Mouse (Mus musculus) embryonic facial prominence, embryonic 10.5 days (tissue): ENCODE measurements around the gene Sec24a. TPM values are rescaled to one million over a fixed set of nuclear protein-coding genes. Genes with fewer than 3 reads are reported as not detected.
A peak's percentile ranks its signal among the peaks of the same experiment; 100 is the strongest.
"Not testable (repeated sequence)": the region's sequence is repeated elsewhere in the genome, so short reads cannot be mapped to it uniquely, and the experiment has no call there.

ENCODE experiments used
- DNase-seq: peaks from one replicate; pipeline ENCODE4 v3.0.0-alpha.2; 2017; ENCODE audit warnings: low spot score
- H3K27ac ChIP-seq: fragments of 300-500 bp; sonication (generic); replicated peaks from 2 replicates; pipeline ENCODE4 v1.5.1; 2016; ENCODE audit warnings: mild to moderate bottlenecking
- H3K27me3 ChIP-seq: fragments of 300-500 bp; sonication (generic); replicated peaks from 2 replicates; pipeline ENCODE4 v1.6.1; 2016; ENCODE audit warnings: low read depth, mild to moderate bottlenecking; ENCODE audit not compliant: poor library complexity, severe bottlenecking
- H3K36me3 ChIP-seq: fragments of 300-500 bp; sonication (generic); replicated peaks from 2 replicates; pipeline ENCODE4 v1.6.1; 2016; ENCODE audit warnings: mild to moderate bottlenecking, moderate library complexity
- H3K4me1 ChIP-seq: fragments of 300-500 bp; sonication (generic); 2 replicates; pipeline ENCODE4 v1.6.1; 2016
- H3K4me3 ChIP-seq: fragments of 300-500 bp; sonication (generic); 2 replicates; pipeline ENCODE4 v1.5.1; 2016; ENCODE audit warnings: mild to moderate bottlenecking, moderate library complexity
- H3K9me3 ChIP-seq: fragments of 300-500 bp; sonication (generic); 2 replicates; pipeline ENCODE4 v1.6.1; 2016; ENCODE audit warnings: mild to moderate bottlenecking
- WGBS: fragments of 180-500 bp; shearing (Covaris S2); methylation state at CpG from one replicate; pipeline ENCODE4 v1.1.7; 2016; 5-methylcytosine and 5-hydroxymethylcytosine counted together
- polyA plus RNA-seq: library from polyadenylated mRNA; unstranded; fragments of >200 nt; fragmentation: Nextera tagmentation; extraction: Ambion mirVana; gene quantifications from 2 replicates; pipeline ENCODE4 v1.2.1, GENCODE M21; 2016

The Sec24a gene
- polyA plus RNA-seq, 1 experiment from 2014 or later = 13.5 TPM

- no peak overlapping the region for H3K27ac ChIP-seq
- 89% methylated on average over 6 of the region's 6 CpGs for WGBS
- no peaks in the 10 kb centered on the region for H3K4me1 ChIP-seq
- no peak for DNase-seq
- H3K27me3 ChIP-seq = no peaks in the 10 kb centered on the region
- H3K36me3 ChIP-seq = peaks cover 80% of the 10 kb centered on the region
- H3K9me3 ChIP-seq = no peaks in the 10 kb centered on the region
- H3K4me3 ChIP-seq = no peak overlapping the region
Observed at GRCm38 (mm10) chr11:51782721-51783120, 19.3 kb upstream of the Sec24a start.

GRCm38 (mm10) chr11:51780773-51781267 is 17.4 kb upstream of the Sec24a start:
- Histone ChIP-seq H3K36me3 (peaks cover 64% of the 10 kb centered on the region), H3K4me3 (no peak overlapping the region), H3K27ac (no peak overlapping the region), H3K9me3 (no peaks in the 10 kb centered on the region), H3K27me3 (no peaks in the 10 kb centered on the region), H3K4me1 (no peaks in the 10 kb centered on the region)
- 92% methylated on average over 9 of the region's 9 CpGs for WGBS
- no peak for DNase-seq

GRCm38 (mm10) chr11:51777478-51777877 is 14.0 kb upstream of the Sec24a start:
- WGBS = 91% methylated on average over 5 of the region's 5 CpGs
- H3K4me3 ChIP-seq = no peak overlapping the region
- no peak for DNase-seq
- peaks cover 35% of the 10 kb centered on the region for H3K36me3 ChIP-seq
- no peaks in the 10 kb centered on the region for H3K9me3 ChIP-seq
- H3K27me3 ChIP-seq = no peaks in the 10 kb centered on the region
- H3K4me1 ChIP-seq = no peaks in the 10 kb centered on the region
- no peak overlapping the region for H3K27ac ChIP-seq

- H3K36me3 ChIP-seq = peaks cover 15% of the 10 kb centered on the region
Observed at GRCm38 (mm10) chr11:51775507-51775906, 12.1 kb upstream of the Sec24a start.

GRCm38 (mm10) chr11:51768296-51768695 is 4.9 kb upstream of the Sec24a start:
- 80% methylated on average over 5 of the region's 5 CpGs for WGBS

More at GRCm38 (mm10) chr11:51775507-51775906, 12.1 kb upstream of the Sec24a start:
- Histone ChIP-seq H3K27ac (no peak overlapping the region), H3K4me1 (no peaks in the 10 kb centered on the region), H3K4me3 (no peak overlapping the region), H3K27me3 (no peaks in the 10 kb centered on the region), H3K9me3 (no peaks in the 10 kb centered on the region)
- DNase-seq = no peak
- WGBS = 93% methylated on average over 3 of the region's 3 CpGs

GRCm38 (mm10) chr11:51767579-51768220 is 4.3 kb upstream of the Sec24a start:
- 84% methylated on average over 8 of the region's 8 CpGs for WGBS
- Histone ChIP-seq H3K4me1 (peaks cover 18% of the 10 kb centered on the region), H3K4me3 (no peak overlapping the region), H3K36me3 (no peaks in the 10 kb centered on the region; the same call in 1 of the 2 replicates), H3K27ac (no peak overlapping the region), H3K9me3 (no peaks in the 10 kb centered on the region), H3K27me3 (no peaks in the 10 kb centered on the region)
- DNase-seq = no peak

More at GRCm38 (mm10) chr11:51768296-51768695, 4.9 kb upstream of the Sec24a start:
- DNase-seq = no peak
- H3K27me3 ChIP-seq = no peaks in the 10 kb centered on the region
- H3K4me3 ChIP-seq = no peak overlapping the region
- no peak overlapping the region for H3K27ac ChIP-seq
- H3K36me3 ChIP-seq = no peaks in the 10 kb centered on the region; the same call in 1 of the 2 replicates
- H3K4me1 ChIP-seq = peaks cover 18% of the 10 kb centered on the region
- no peaks in the 10 kb centered on the region for H3K9me3 ChIP-seq

GRCm38 (mm10) chr11:51764816-51765215 is 1.4 kb upstream of the Sec24a start:
- H3K9me3 ChIP-seq = no peaks in the 10 kb centered on the region
- 0 out of 2 replicates have a peak, but pooled peaks cover 5% of the 10 kb centered on the region for H3K27me3 ChIP-seq
- peak overlapping the region; percentile 83 for H3K4me3 ChIP-seq
- H3K27ac ChIP-seq = no peak overlapping the region
- no peak for DNase-seq
- 84% methylated on average over 4 of the region's 4 CpGs for WGBS
- peaks cover 18% of the 10 kb centered on the region for H3K4me1 ChIP-seq
- no peaks in the 10 kb centered on the region for H3K36me3 ChIP-seq

- H3K36me3 ChIP-seq = no peaks in the 10 kb centered on the region
- peak overlapping the region; percentile 83 for H3K27ac ChIP-seq
- 7% methylated on average over 13 of the region's 13 CpGs for WGBS
- H3K9me3 ChIP-seq = no peaks in the 10 kb centered on the region
- peak overlapping the region; percentile 83 for H3K4me3 ChIP-seq
- peaks cover 18% of the 10 kb centered on the region for H3K4me1 ChIP-seq
- 0 out of 2 replicates have a peak, but pooled peaks cover 5% of the 10 kb centered on the region for H3K27me3 ChIP-seq
- DNase-seq = no peak
Observed at GRCm38 (mm10) chr11:51763955-51764354, 521 bp upstream of the Sec24a start.

GRCm38 (mm10) chr11:51761241-51761640 is 2.2 kb downstream of the Sec24a start:
- H3K36me3 ChIP-seq = no peaks in the 10 kb centered on the region
- WGBS = 80% methylated on average over 5 of the region's 5 CpGs
- H3K27me3 ChIP-seq = 0 out of 2 replicates have a peak, but pooled peaks cover 5% of the 10 kb centered on the region
- DNase-seq = no peak
- H3K27ac ChIP-seq = no peak overlapping the region
- no peak overlapping the region for H3K4me3 ChIP-seq
- H3K9me3 ChIP-seq = no peaks in the 10 kb centered on the region
- H3K4me1 ChIP-seq = peaks cover 22% of the 10 kb centered on the region

- H3K27me3 ChIP-seq = 0 out of 2 replicates have a peak, but pooled peaks cover 5% of the 10 kb centered on the region
- H3K36me3 ChIP-seq = no peaks in the 10 kb centered on the region
- no peaks in the 10 kb centered on the region for H3K9me3 ChIP-seq
- H3K4me3 ChIP-seq = no peak overlapping the region
- 85% methylated on average over 6 of the region's 6 CpGs for WGBS
- H3K27ac ChIP-seq = no peak overlapping the region
- H3K4me1 ChIP-seq = peaks cover 29% of the 10 kb centered on the region
- DNase-seq = no peak
Observed at GRCm38 (mm10) chr11:51759941-51760657, 3.3 kb downstream of the Sec24a start.

- H3K27ac ChIP-seq = no peak overlapping the region
- no peak for DNase-seq
- H3K36me3 ChIP-seq = no peaks in the 10 kb centered on the region
- peaks cover 28% of the 10 kb centered on the region for H3K4me1 ChIP-seq
- no peak overlapping the region for H3K4me3 ChIP-seq
- 87% methylated on average over 2 of the region's 2 CpGs for WGBS
- H3K27me3 ChIP-seq = 0 out of 2 replicates have a peak, but pooled peaks cover 5% of the 10 kb centered on the region
- no peaks in the 10 kb centered on the region for H3K9me3 ChIP-seq
Observed at GRCm38 (mm10) chr11:51759251-51759650, 4.2 kb downstream of the Sec24a start.

- not testable (repeated sequence) for DNase-seq, H3K36me3 ChIP-seq, H3K27ac ChIP-seq, H3K9me3 ChIP-seq, H3K27me3 ChIP-seq, H3K4me3 ChIP-seq
- WGBS = 89% methylated on average over 5 of the region's 5 CpGs
- peaks cover 22% of the 10 kb centered on the region for H3K4me1 ChIP-seq
Observed at GRCm38 (mm10) chr11:51758207-51758606, 5.2 kb downstream of the Sec24a start.
